ENCODE assay signal across 9 mouse cellular contexts in the genomic region with DNA sequence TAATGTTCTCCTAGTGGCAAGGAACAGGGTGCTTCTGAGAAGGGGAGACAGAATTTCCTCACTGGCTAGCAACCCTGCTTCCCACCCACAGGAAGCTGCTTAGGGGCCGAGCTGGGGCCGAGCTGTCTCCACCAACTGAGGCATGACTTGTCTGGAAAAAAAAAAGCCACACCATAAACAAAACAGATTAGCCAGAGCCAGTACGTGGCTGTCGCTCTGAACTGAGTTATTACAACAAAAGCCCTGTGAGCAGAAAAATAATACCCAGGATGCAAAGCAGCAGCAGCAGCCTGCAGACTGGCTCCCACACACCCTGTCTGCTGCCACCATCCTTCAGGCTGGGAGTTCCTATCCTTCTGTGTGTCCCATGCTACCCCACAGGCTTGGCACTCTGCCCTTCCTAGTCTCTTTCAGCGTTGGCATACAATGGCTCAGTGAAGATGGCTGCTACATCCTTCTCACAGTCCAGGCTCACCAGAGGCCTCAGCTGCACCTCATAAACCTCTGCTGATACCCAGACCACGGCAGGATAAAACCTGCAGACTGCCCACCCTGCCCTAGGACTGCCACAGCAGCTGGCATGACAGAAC. TPM values are rescaled to one million over a fixed set of nuclear protein-coding genes. Genes with fewer than 3 reads are reported as not detected.
DNase-seq lines count a peak whose midpoint lies in the region; ATAC-seq and TF ChIP-seq lines count a peak whose summit lies in the region.
"Had no signal": no experiment of that assay in that cellular context is flagged by ENCODE, and none has a peak within 500 bp of the region (broad histone marks: within the 10 kb centered on the region; RNA-seq: fewer than 3 reads in every experiment).

No protein-coding gene starts in this region.

- no peak overlapping the region for H3K9ac ChIP-seq in kidney, embryonic 16.5 days (replicated peaks; ENCODE audit: low read length)
- H3K9ac ChIP-seq in midbrain, postnatal 0 days (replicated peaks; ENCODE audit: low read length, poor library complexity, severe bottlenecking), result no peak overlapping the region

- H3K9me3 ChIP-seq in kidney, embryonic 16.5 days (ENCODE audit: low read length), result no peaks in the 10 kb centered on the region
- H3K9me3 ChIP-seq in midbrain, postnatal 0 days (ENCODE audit: low read length), result no peaks in the 10 kb centered on the region

- peak; percentile 12; the same call in 1 of the 2 replicates for ATAC-seq in kidney, embryonic 16.5 days (ENCODE audit: low FRiP score, low TSS enrichment)
- no peak for ATAC-seq in midbrain, postnatal 0 days (ENCODE audit: low FRiP score)

- H3K4me2 ChIP-seq in kidney, embryonic 16.5 days (replicated peaks; ENCODE audit: low read depth, low read length), result no peak overlapping the region
- H3K4me2 ChIP-seq in midbrain, postnatal 0 days (ENCODE audit: low read depth, low read length, poor library complexity, severe bottlenecking), result no peak overlapping the region

- no peak for TF ChIP-seq CTCF in midbrain, postnatal 0 days (IDR thresholded peaks at IDR 0.05)

- H3K4me1 ChIP-seq in kidney, embryonic 16.5 days (ENCODE audit: insufficient read depth, low read length), result peaks cover 21% of the 10 kb centered on the region
- peaks cover 20% of the 10 kb centered on the region for H3K4me1 ChIP-seq in midbrain, postnatal 0 days (ENCODE audit: insufficient read depth, low read length)

- no peaks in the 10 kb centered on the region for H3K36me3 ChIP-seq in kidney, embryonic 16.5 days (ENCODE audit: insufficient read depth, low read length)
- H3K36me3 ChIP-seq in midbrain, postnatal 0 days (ENCODE audit: insufficient read depth, low read length), result no peaks in the 10 kb centered on the region

- DNase-seq in kidney, postnatal 36 days, result no peak
- DNase-seq in cerebellum, postnatal 25 days, result peak; percentile 47 to 66
- DNase-seq in layer of hippocampus, adult 18-20 months (ENCODE audit: low spot score in 2 of 2), result peak; percentile 82 to 93
- DNase-seq in midbrain, postnatal 0 days (ENCODE audit: low spot score), result peak; percentile 65
- DNase-seq in adrenal gland, adult 8-10 months, result no peak
- no peak for DNase-seq in c-Kit-positive CD71-positive TER-119-positive erythroid progenitor cells, embryonic 14.5 days (ENCODE audit: low spot score)
- DNase-seq in urinary bladder, postnatal 10 days (ENCODE audit: low spot score), result no peak

- 0 out of 2 replicates have a peak, but pooled peaks cover 9% of the 10 kb centered on the region for H3K27me3 ChIP-seq in kidney, embryonic 16.5 days (ENCODE audit: insufficient read depth, low read length)
- no peaks in the 10 kb centered on the region for H3K27me3 ChIP-seq in midbrain, postnatal 0 days (ENCODE audit: insufficient read depth, low read length)

- peak overlapping the region; percentile 69 for H3K27ac ChIP-seq in kidney, embryonic 16.5 days (ENCODE audit: low read length)
- H3K27ac ChIP-seq in midbrain, postnatal 0 days (ENCODE audit: low read depth, low read length), result peak overlapping the region; percentile 85
- H3K27ac ChIP-seq: macrophage had no signal

- 15% methylated on average over 6 of the region's 6 CpGs for WGBS in kidney, embryonic 16.5 days
- WGBS in midbrain, postnatal 0 days, result 17% methylated on average over 6 of the region's 6 CpGs

- no peak overlapping the region for H3K4me3 ChIP-seq in kidney, embryonic 16.5 days (ENCODE audit: low read length)
- no peak overlapping the region for H3K4me3 ChIP-seq in midbrain, postnatal 0 days (ENCODE audit: low read depth, low read length)

RNA-seq across cellular contexts. Expression of gene Ccdc187, which starts 2.3 kb away (rescaled TPM):
- 0.02 and 0.03 TPM in 2 replicates for polyA plus RNA-seq in kidney, embryonic 16.5 days (2015; fragmentation: Nextera tagmentation; extraction: Ambion mirVana)
- under 1 TPM; 0.63 to 0.82 TPM for total RNA-seq in layer of hippocampus, adult 18-20 months (2021)
- 2.8 and 3.7 TPM in 2 replicates for total RNA-seq in midbrain, postnatal 0 days (2014; rRNA removed)
- polyA plus RNA-seq in midbrain, postnatal 0 days (2015; fragmentation: Nextera tagmentation; extraction: Ambion mirVana), result 0.16 and 0.23 TPM in 2 replicates
- total RNA-seq in adrenal gland, adult 8-10 months (2022), result 1 to 10 TPM in 3 of 4 experiments, under 1 TPM in 1; 0.32 to 4.1 (median 2.2) TPM
- polyA plus RNA-seq: macrophage had no signal

RNA-seq across cellular contexts. Expression of gene Gpsm1, which starts 18.6 kb away (rescaled TPM):
- polyA plus RNA-seq in kidney, embryonic 16.5 days (2015; fragmentation: Nextera tagmentation; extraction: Ambion mirVana), result 41.9 and 44.1 TPM in 2 replicates
- total RNA-seq in layer of hippocampus, adult 18-20 months (2021), result 10 to 100 TPM; 37.4 to 38.4 TPM
- 286 and 298 TPM in 2 replicates for total RNA-seq in midbrain, postnatal 0 days (2014; rRNA removed)
- polyA plus RNA-seq in midbrain, postnatal 0 days (2015; fragmentation: Nextera tagmentation; extraction: Ambion mirVana), result 162 and 163 TPM in 2 replicates
- 10 to 100 TPM; 10.7 to 41.6 (median 24.6) TPM for total RNA-seq in adrenal gland, adult 8-10 months (2022)

RNA-seq across cellular contexts. Expression of gene Dnlz, which starts 55.2 kb away (rescaled TPM):
- polyA plus RNA-seq in kidney, embryonic 16.5 days (2015; fragmentation: Nextera tagmentation; extraction: Ambion mirVana), result 30.6 and 34.2 TPM in 2 replicates
- 10 to 100 TPM; 26.0 to 28.4 TPM for total RNA-seq in layer of hippocampus, adult 18-20 months (2021)
- total RNA-seq in midbrain, postnatal 0 days (2014; rRNA removed), result 27.4 and 34.3 TPM in 2 replicates
- polyA plus RNA-seq in midbrain, postnatal 0 days (2015; fragmentation: Nextera tagmentation; extraction: Ambion mirVana), result 24.1 and 26.0 TPM in 2 replicates
- 10 to 100 TPM; 21.0 to 23.8 (median 21.9) TPM for total RNA-seq in adrenal gland, adult 8-10 months (2022)

RNA-seq across cellular contexts. Expression of gene Qsox2, which starts 59.4 kb away (rescaled TPM):
- 18.4 and 20.7 TPM in 2 replicates for polyA plus RNA-seq in kidney, embryonic 16.5 days (2015; fragmentation: Nextera tagmentation; extraction: Ambion mirVana)
- 10 to 100 TPM; 24.2 to 25.5 TPM for total RNA-seq in layer of hippocampus, adult 18-20 months (2021)
- 19.2 and 25.6 TPM in 2 replicates for total RNA-seq in midbrain, postnatal 0 days (2014; rRNA removed)
- polyA plus RNA-seq in midbrain, postnatal 0 days (2015; fragmentation: Nextera tagmentation; extraction: Ambion mirVana), result 8.4 and 9.9 TPM in 2 replicates
- total RNA-seq in adrenal gland, adult 8-10 months (2022), result 10 to 100 TPM; 25.2 to 28.7 (median 26.6) TPM

Comparison
In these comparisons a context has a peak if more than half of its experiments do, and no peak if none do; other contexts are left out.
1. DNase-seq: peak in cerebellum, postnatal 25 days (2 of 2), layer of hippocampus, adult 18-20 months (2 of 2) and midbrain, postnatal 0 days (single experiment); none in kidney, postnatal 36 days (0 of 2), adrenal gland, adult 8-10 months (single experiment), c-Kit-positive CD71-positive TER-119-positive erythroid progenitor cells, embryonic 14.5 days (single experiment) and urinary bladder, postnatal 10 days (single experiment).